Mouse (Mus musculus): ENCODE data around the gene Kcnf1. TPM values are rescaled to one million over a fixed set of nuclear protein-coding genes. Genes with fewer than 3 reads are reported as not detected.

Gene Kcnf1
- polyA plus RNA-seq (2016; fragmentation: Nextera tagmentation; extraction: Ambion mirVana): 0.31 and 0.58 TPM in 2 replicates

DNA sequence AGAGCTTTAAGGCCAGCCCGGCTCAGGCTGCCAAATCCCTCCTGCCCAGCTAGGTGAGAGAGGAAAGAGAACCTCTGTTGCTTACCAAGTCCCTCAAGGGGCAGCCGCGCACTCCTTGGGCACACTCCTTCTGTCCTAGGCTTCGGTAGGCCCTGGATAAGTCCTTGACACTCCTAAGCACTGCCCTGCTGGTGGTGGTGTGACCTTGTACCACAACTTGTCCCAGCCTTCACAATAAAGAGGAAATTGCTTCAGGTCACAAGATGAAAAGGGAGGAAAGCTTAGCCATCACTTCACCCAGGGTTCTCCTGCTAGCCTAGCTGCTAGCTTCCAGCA, at the start of gene Kcnf1:
Gene Kcnf1 (minus strand): TSS at position 132 of the 336 bp plus-strand sequence.
- Histone ChIP-seq H3K4me1 (replicated peaks) (peaks cover 18% of the 10 kb centered on the region), H3K36me3 (no peaks in the 10 kb centered on the region), H3K9me3 (no peaks in the 10 kb centered on the region), H3K4me3 (peak within 1 kb of the TSS; percentile 68), H3K27ac (peak within 1 kb of the TSS; percentile 83), H3K27me3 (ENCODE audit: insufficient read depth, poor library complexity, severe bottlenecking) (peaks cover 55% of the 10 kb centered on the region)
- WGBS: 7% methylated on average over 4 of the region's 4 CpGs
- no peak for DNase-seq (ENCODE audit: low spot score)

DNA sequence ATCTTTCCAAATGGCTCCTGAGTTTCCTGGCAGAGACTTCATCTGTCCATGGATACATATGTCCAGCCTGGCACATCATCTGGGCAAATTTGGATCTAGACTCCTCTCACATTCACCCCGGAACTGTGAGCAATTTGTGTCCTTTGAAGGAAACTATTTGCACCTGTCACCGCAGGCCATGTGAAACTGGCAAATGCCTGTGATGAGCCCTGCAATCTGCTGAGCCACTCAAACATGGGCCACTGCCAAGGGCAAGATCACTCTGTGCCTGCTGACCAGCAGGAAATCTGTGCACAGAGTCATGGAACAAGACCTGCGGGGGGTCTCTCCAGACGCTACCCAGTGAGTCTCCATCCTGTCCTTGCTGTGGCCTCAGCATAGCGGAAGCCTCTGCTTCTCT, 48.3 kb upstream of the Kcnf1 start:
- H3K9me3 ChIP-seq: no peaks in the 10 kb centered on the region
- WGBS: 82% methylated on average over 5 of the region's 5 CpGs
- H3K27ac ChIP-seq: no peak overlapping the region
- no peak for DNase-seq (ENCODE audit: low spot score)
- 0 out of 2 replicates have a peak, but pooled peaks cover 3% of the 10 kb centered on the region for H3K4me1 ChIP-seq (replicated peaks)
- no peaks in the 10 kb centered on the region for H3K36me3 ChIP-seq
- H3K27me3 ChIP-seq (ENCODE audit: insufficient read depth, poor library complexity, severe bottlenecking): no peaks in the 10 kb centered on the region
- H3K4me3 ChIP-seq: no peak overlapping the region

- DNase-seq (ENCODE audit: low spot score): no peak
- H3K9me3 ChIP-seq: no peaks in the 10 kb centered on the region
- H3K4me1 ChIP-seq (replicated peaks): 0 out of 2 replicates have a peak, but pooled peaks cover 2% of the 10 kb centered on the region
- no peak overlapping the region for H3K4me3 ChIP-seq
- WGBS: 78% methylated on average over 3 of the region's 3 CpGs
- H3K36me3 ChIP-seq: no peaks in the 10 kb centered on the region
- H3K27ac ChIP-seq: no peak overlapping the region
- H3K27me3 ChIP-seq (ENCODE audit: insufficient read depth, poor library complexity, severe bottlenecking): no peaks in the 10 kb centered on the region
These were observed 46.4 kb upstream of the Kcnf1 start for GRCm38 (mm10) chr12:17223050-17223449.

- Histone ChIP-seq H3K9me3 (no peaks in the 10 kb centered on the region), H3K27me3 (ENCODE audit: insufficient read depth, poor library complexity, severe bottlenecking) (no peaks in the 10 kb centered on the region), H3K27ac (no peak overlapping the region), H3K4me3 (no peak overlapping the region), H3K4me1 (replicated peaks) (no peaks in the 10 kb centered on the region), H3K36me3 (no peaks in the 10 kb centered on the region)
- DNase-seq (ENCODE audit: low spot score): peak; percentile 29
- 54% methylated on average over 5 of the region's 5 CpGs for WGBS
These were observed 45.3 kb upstream of the Kcnf1 start for GRCm38 (mm10) chr12:17221891-17222428.

DNA sequence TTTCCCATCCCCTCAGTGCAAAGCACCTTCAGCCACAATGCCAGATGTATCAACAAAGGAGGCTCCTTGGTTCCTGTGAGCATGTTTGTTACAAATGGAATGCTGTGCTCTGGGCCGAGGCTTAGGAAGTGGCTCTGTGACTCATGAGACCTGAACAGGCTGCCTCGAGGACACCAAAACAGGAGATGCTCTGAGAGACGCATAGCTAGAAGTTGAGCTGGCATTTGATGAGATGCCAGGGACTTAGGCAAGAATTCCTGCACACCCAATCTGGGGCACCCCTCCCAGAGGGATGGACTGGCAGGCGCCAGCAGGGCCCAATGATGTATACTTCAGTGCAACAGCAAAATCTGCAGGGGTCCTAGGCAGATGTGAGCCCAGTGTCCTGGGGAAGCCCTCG, 43.9 kb upstream of the Kcnf1 start:
- Histone ChIP-seq H3K27me3 (ENCODE audit: insufficient read depth, poor library complexity, severe bottlenecking) (no peaks in the 10 kb centered on the region), H3K27ac (no peak overlapping the region), H3K36me3 (no peaks in the 10 kb centered on the region), H3K4me1 (replicated peaks) (no peaks in the 10 kb centered on the region), H3K9me3 (no peaks in the 10 kb centered on the region), H3K4me3 (no peak overlapping the region)
- 77% methylated on average over 5 of the region's 5 CpGs for WGBS
- no peak for DNase-seq (ENCODE audit: low spot score)

DNA sequence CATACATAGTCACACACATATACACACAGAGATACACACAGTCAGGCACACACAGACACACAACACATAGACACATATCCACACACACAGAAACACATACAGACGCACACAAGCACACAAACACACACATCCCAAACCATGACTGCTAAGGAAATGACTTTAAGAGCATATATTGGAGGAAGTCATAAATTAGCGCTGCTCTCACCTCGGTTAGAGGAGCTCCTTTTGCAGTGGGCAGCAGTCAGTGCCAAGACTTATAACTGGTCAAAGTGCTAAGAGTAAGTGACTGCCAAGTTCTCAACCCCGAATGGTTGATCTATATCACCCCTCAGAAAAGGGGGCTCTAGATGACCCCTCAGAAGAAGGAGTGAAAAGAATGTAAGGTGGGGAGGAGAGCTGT, 42.4 kb upstream of the Kcnf1 start:
- no peaks in the 10 kb centered on the region for H3K4me1 ChIP-seq (replicated peaks)
- H3K4me3 ChIP-seq: no peak overlapping the region
- 87% methylated on average over 4 of the region's 4 CpGs for WGBS
- no peak for DNase-seq (ENCODE audit: low spot score)
- H3K9me3 ChIP-seq: no peaks in the 10 kb centered on the region
- no peaks in the 10 kb centered on the region for H3K27me3 ChIP-seq (ENCODE audit: insufficient read depth, poor library complexity, severe bottlenecking)
- no peak overlapping the region for H3K27ac ChIP-seq
- no peaks in the 10 kb centered on the region for H3K36me3 ChIP-seq

DNA sequence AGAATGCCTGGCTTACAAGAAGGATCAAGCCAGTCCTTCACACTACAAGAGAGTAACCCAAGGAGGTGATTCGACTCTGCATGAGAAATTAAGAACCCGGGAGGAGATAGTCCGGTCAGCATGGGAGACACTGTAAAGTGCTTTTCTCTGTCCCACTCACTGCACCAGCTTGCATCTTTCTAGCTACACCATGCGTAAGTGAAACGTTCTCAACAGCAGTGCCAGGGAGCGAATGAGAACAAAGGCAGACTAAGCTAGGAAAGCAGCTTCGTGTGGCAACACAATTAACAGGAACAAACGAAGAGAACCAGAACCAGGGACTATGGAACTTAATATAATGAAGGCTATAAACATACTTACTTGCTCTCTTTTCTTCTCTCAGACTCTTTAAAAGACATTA, 41.7 kb upstream of the Kcnf1 start:
- Histone ChIP-seq H3K27me3 (ENCODE audit: insufficient read depth, poor library complexity, severe bottlenecking) (no peaks in the 10 kb centered on the region), H3K27ac (no peak overlapping the region), H3K4me1 (replicated peaks) (no peaks in the 10 kb centered on the region), H3K36me3 (no peaks in the 10 kb centered on the region), H3K4me3 (no peak overlapping the region), H3K9me3 (no peaks in the 10 kb centered on the region)
- WGBS: 69% methylated on average over 8 of the region's 8 CpGs
- no peak for DNase-seq (ENCODE audit: low spot score)

DNA sequence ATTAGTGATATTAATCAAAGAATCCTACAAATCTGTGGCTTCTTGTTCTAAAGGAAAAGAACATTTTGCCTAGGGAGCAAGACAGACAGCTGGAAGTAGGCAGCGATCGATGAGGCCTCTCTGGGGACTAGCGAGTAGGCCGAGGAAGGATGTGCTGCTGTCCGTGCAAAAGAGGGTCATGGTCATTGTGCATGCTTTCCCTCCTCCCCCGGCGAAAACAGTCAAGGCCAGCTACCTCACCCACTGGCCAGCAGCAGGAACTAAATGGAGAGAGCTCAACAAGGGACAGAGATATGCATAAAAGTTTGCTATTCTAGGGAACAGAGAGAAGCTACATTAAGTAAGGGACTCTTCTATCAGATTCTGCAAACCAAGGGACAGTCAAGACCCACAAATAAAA, 39.1 kb upstream of the Kcnf1 start:
- no peaks in the 10 kb centered on the region for H3K4me1 ChIP-seq (replicated peaks)
- no peak overlapping the region for H3K27ac ChIP-seq
- no peaks in the 10 kb centered on the region for H3K27me3 ChIP-seq (ENCODE audit: insufficient read depth, poor library complexity, severe bottlenecking)
- no peaks in the 10 kb centered on the region for H3K36me3 ChIP-seq
- H3K4me3 ChIP-seq: no peak overlapping the region
- no peaks in the 10 kb centered on the region for H3K9me3 ChIP-seq
- DNase-seq (ENCODE audit: low spot score): no peak
- WGBS: 90% methylated on average over 7 of the region's 7 CpGs

- Histone ChIP-seq H3K4me3 (no peak overlapping the region), H3K27me3 (ENCODE audit: insufficient read depth, poor library complexity, severe bottlenecking) (no peaks in the 10 kb centered on the region), H3K4me1 (replicated peaks) (peaks cover 10% of the 10 kb centered on the region), H3K27ac (peak overlapping the region; percentile 66), H3K9me3 (no peaks in the 10 kb centered on the region), H3K36me3 (no peaks in the 10 kb centered on the region)
- WGBS: 50% methylated on average over 13 of the region's 13 CpGs
- DNase-seq (ENCODE audit: low spot score): peak; percentile 35
These were observed 26.0 kb upstream of the Kcnf1 start for GRCm38 (mm10) chr12:17202492-17203322.

GRCm38 (mm10) chr12:17198621-17199020, 21.9 kb upstream of the Kcnf1 start:
- Histone ChIP-seq H3K4me3 (no peak overlapping the region), H3K36me3 (no peaks in the 10 kb centered on the region), H3K27me3 (ENCODE audit: insufficient read depth, poor library complexity, severe bottlenecking) (no peaks in the 10 kb centered on the region), H3K4me1 (replicated peaks) (peaks cover 10% of the 10 kb centered on the region), H3K27ac (no peak overlapping the region), H3K9me3 (no peaks in the 10 kb centered on the region)
- DNase-seq (ENCODE audit: low spot score): no peak
- WGBS: 95% methylated on average over 5 of the region's 5 CpGs

GRCm38 (mm10) chr12:17194140-17194539, 17.5 kb upstream of the Kcnf1 start:
- Histone ChIP-seq H3K36me3 (no peaks in the 10 kb centered on the region), H3K4me1 (replicated peaks) (no peaks in the 10 kb centered on the region), H3K27me3 (ENCODE audit: insufficient read depth, poor library complexity, severe bottlenecking) (no peaks in the 10 kb centered on the region), H3K4me3 (no peak overlapping the region), H3K9me3 (no peaks in the 10 kb centered on the region), H3K27ac (no peak overlapping the region)
- WGBS: 93% methylated on average over 6 of the region's 6 CpGs
- no peak for DNase-seq (ENCODE audit: low spot score)

DNA sequence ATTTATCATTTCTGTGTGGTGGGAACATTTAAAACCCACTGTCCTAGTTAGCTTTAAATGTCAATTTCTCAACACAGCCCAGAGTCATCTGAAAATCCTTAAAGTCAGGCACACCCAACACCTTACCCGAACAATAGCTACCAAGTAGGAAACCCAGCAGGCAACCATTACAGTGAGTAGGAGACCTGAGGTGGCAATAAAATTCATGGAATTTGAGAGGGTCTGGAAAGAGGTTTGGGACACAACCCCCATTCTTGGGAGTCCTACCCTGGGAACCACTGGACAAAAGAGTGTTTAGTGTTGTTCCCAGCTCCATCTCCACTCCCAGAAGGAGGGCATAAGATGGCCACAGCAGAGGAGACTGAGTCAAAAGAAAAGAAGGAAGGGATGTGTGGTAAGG, 16.6 kb upstream of the Kcnf1 start:
- Histone ChIP-seq H3K27me3 (ENCODE audit: insufficient read depth, poor library complexity, severe bottlenecking) (no peaks in the 10 kb centered on the region), H3K4me1 (replicated peaks) (no peaks in the 10 kb centered on the region), H3K9me3 (no peaks in the 10 kb centered on the region), H3K4me3 (no peak overlapping the region), H3K36me3 (no peaks in the 10 kb centered on the region), H3K27ac (no peak overlapping the region)
- DNase-seq (ENCODE audit: low spot score): no peak
- WGBS: 85% methylated on average over 1 of the region's 1 CpGs

DNA sequence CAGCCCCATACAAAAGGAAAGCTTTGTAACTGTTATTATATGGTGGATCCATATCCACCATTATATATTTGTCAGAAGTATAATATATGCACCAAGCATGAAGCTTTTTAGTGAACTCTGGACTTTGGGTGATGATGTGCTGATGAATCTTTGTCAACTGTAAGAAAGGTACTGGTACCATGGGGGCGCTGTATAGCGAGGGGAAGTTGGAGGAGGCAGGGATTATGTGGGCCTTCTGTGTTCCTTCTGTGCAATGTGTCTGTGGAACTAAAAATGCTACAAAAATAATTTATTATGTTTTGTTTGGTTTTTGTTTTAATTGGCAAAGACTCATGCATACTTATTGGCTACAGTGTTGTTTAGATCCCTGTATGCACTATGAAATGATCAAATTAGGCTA, 16.2 kb upstream of the Kcnf1 start:
- Histone ChIP-seq H3K4me3 (no peak overlapping the region), H3K27ac (no peak overlapping the region), H3K27me3 (ENCODE audit: insufficient read depth, poor library complexity, severe bottlenecking) (no peaks in the 10 kb centered on the region), H3K9me3 (no peaks in the 10 kb centered on the region), H3K4me1 (replicated peaks) (no peaks in the 10 kb centered on the region), H3K36me3 (no peaks in the 10 kb centered on the region)
- WGBS: 93% methylated on average over 2 of the region's 2 CpGs
- no peak for DNase-seq (ENCODE audit: low spot score)
